Mouse (Mus musculus) spleen, adult 2 months (tissue): Measurements from ENCODE around the gene Krt78. TPM values are rescaled to one million over a fixed set of nuclear protein-coding genes. Genes with fewer than 3 reads are reported as not detected.
A peak's percentile ranks its signal among the peaks of the same experiment; 100 is the strongest.

ENCODE experiments used
- DNase-seq, 2 experiments: peaks; one replicate each; pipeline versions ENCODE4 v3.0.0 to v3.0.0-alpha.2; 2012 to 2021; ENCODE audit warnings: low spot score in 2 of 2, low read depth in 1 of 2
- H3K27ac ChIP-seq: fragments of 200-500 bp; 2 replicates; pipeline ENCODE4 v1.5.1; 2012; ENCODE audit warnings: low read length, inconsistent platforms; ENCODE audit not compliant: insufficient read depth
- H3K27me3 ChIP-seq: fragments of 200-500 bp; 2 replicates; pipeline ENCODE4 v1.6.1; 2012; ENCODE audit warnings: mild to moderate bottlenecking, moderate library complexity, low read length, inconsistent platforms; ENCODE audit not compliant: control insufficient read depth, insufficient read depth
- H3K36me3 ChIP-seq: fragments of 200-500 bp; 2 replicates; pipeline ENCODE4 v1.6.1; 2012; ENCODE audit warnings: mild to moderate bottlenecking, low read length, inconsistent platforms; ENCODE audit not compliant: control insufficient read depth, insufficient read depth
- H3K4me1 ChIP-seq: fragments of 200-500 bp; 2 replicates; pipeline ENCODE4 v1.6.1; 2011; ENCODE audit warnings: inconsistent platforms; ENCODE audit not compliant: control insufficient read depth, insufficient read depth, insufficient read length
- H3K4me3 ChIP-seq: fragments of 200-500 bp; 2 replicates; pipeline ENCODE4 v1.5.1; 2011; ENCODE audit warnings: mild to moderate bottlenecking, inconsistent platforms; ENCODE audit not compliant: insufficient read depth, insufficient read length; ENCODE audit errors: extremely low read depth
- CTCF ChIP-seq: fragments of 200-500 bp; IDR thresholded peaks from 2 replicates; pipeline ENCODE4 v1.5.1; 2011; ENCODE audit warnings: mild to moderate bottlenecking, inconsistent platforms; ENCODE audit not compliant: insufficient read depth, insufficient read length, insufficient replicate concordance; ENCODE audit errors: extremely low read depth
- POLR2A ChIP-seq: fragments of 200-500 bp; IDR thresholded peaks from 2 replicates; pipeline ENCODE4 v1.6.1; 2011; ENCODE audit warnings: low read depth, low read length, inconsistent platforms
- WGBS: fragments of 180-500 bp; shearing (Covaris S2); methylation state at CpG from one replicate; pipeline ENCODE4 v1.1.7; 2018; 5-methylcytosine and 5-hydroxymethylcytosine counted together
- polyA plus RNA-seq: library from polyadenylated mRNA; depleted of rRNA; stranded (reverse); fragments of >200 nt; gene quantifications from 2 replicates; pipeline ENCODE4 v1.2.3, GENCODE M21; 2012

Gene Krt78
- polyA plus RNA-seq, 1 experiment: not detected

DNA sequence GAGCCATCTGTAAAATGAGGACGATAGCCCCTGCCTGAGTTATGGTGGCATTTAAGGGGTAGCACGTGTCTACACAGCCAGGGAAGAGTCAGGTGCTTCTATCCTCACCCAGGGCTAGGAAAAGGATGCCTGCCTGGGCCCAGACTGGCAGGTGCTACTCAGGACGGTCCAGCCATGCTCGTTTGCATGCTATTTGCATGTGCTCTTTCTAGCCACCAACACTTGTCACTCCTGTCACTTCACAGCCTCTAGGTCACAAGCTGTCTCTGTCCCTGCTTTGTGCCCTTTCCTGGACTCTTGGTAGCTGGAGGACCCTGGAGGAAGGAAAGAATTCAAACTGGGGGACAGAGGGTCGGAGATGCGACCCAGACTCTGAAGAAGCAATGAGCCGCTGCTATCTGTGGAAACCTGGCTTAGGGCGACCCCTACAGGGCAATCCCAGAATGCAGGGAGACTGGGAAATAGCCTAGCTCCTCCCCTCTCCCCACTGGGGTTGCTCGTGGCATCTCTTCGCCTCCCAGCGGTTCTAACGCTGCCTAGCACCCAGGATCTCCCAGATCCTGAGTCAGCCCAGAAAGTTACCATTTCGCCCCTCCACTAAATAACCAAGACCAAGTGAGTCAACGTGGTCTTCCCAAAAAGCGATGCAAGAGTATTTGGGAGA lies 19.5 kb upstream of the Krt78 start:
- no peaks in the 10 kb centered on the region for H3K27me3 ChIP-seq
- H3K27ac ChIP-seq: 0 out of 2 replicates have a peak overlapping the region, but pooled peaks have one; percentile 15
- H3K36me3 ChIP-seq: no peaks in the 10 kb centered on the region
- WGBS: 19% methylated on average over 15 of the region's 15 CpGs
- H3K4me3 ChIP-seq: no peak overlapping the region
- DNase-seq: peak; percentile 30 to 54
- TF ChIP-seq CTCF (peak; percentile 53; the same call in 1 of the 2 replicates), POLR2A (no peak)
- H3K4me1 ChIP-seq: peaks cover 7% of the 10 kb centered on the region

DNA sequence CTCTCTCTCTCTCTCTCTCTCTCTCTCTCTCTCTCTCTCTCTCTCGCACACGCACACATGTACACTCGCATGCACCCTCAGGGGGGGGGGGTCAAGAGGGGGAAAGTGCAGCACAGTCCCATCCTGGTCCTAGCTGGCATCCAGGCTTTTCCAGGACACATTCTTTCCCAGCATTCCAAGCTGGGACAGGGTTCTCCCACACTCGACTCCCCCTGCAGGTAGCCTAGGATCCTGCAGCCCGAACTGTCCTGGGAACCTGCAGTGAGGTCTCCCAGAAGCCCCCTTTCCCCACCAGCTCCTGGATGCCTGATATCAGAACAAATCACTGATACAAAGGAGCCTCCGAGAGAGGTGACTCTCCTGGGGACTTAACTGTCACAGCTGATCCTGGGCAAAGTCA lies 16.4 kb upstream of the Krt78 start:
- 38% methylated on average over 3 of the region's 6 CpGs for WGBS
- no peaks in the 10 kb centered on the region for H3K27me3 ChIP-seq

DNA sequence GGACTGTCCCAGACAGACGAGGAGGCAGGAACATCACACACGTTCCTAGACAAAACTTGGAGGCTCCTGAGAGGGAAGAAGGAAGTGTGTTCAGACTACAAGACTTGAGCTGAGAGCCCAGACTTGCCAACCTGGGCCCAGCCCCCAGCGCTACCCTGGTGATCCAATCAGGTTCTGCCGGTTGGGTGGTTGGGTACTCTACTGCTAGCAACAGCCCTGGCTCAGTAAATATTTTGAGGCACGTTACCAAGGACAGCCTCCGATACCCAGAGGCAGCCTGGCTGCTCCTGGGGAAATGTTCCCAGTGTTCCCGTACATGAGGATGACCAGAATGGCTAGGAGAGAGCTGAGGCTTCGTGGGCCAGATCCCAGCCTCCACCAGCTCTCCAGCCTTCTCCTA lies 12.7 kb upstream of the Krt78 start:
- Histone ChIP-seq H3K27me3 (no peaks in the 10 kb centered on the region), H3K36me3 (no peaks in the 10 kb centered on the region), H3K4me1 (no peaks in the 10 kb centered on the region), H3K4me3 (no peak overlapping the region), H3K27ac (no peak overlapping the region)
- DNase-seq: no peak
- no peak for TF ChIP-seq CTCF
- no peak for TF ChIP-seq POLR2A
- 87% methylated on average over 8 of the region's 8 CpGs for WGBS

More for the DNA sequence above, 16.4 kb upstream of the Krt78 start:
- TF ChIP-seq POLR2A (no peak), CTCF (no peak)
- H3K36me3 ChIP-seq: no peaks in the 10 kb centered on the region
- H3K27ac ChIP-seq: no peak overlapping the region
- no peak for DNase-seq
- no peak overlapping the region for H3K4me3 ChIP-seq
- H3K4me1 ChIP-seq: no peaks in the 10 kb centered on the region

DNA sequence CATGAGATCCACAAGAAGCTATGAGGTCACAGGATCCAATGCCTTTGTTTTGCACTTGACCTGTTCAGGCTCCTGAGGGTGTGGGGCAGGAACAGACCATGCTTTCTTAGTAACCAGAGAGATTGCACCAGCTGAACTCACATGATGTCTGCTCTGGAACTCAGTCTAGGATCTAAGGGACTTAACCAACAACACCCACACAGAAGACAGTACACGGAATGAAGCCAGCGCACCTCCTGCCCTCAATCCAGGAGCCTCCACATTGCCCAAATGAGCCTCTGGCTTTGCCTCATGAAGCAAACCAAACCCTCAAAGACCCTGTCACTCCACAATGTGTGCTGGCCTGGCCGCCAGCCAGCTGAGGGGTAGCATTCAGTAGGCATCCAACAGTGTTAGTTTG lies 4.8 kb upstream of the Krt78 start:
- H3K27ac ChIP-seq: no peak overlapping the region
- H3K4me1 ChIP-seq: no peaks in the 10 kb centered on the region
- TF ChIP-seq POLR2A (no peak), CTCF (no peak)
- H3K27me3 ChIP-seq: no peaks in the 10 kb centered on the region
- H3K4me3 ChIP-seq: no peak overlapping the region
- no peaks in the 10 kb centered on the region for H3K36me3 ChIP-seq
- DNase-seq: no peak
- 85% methylated on average over 3 of the region's 3 CpGs for WGBS

DNA sequence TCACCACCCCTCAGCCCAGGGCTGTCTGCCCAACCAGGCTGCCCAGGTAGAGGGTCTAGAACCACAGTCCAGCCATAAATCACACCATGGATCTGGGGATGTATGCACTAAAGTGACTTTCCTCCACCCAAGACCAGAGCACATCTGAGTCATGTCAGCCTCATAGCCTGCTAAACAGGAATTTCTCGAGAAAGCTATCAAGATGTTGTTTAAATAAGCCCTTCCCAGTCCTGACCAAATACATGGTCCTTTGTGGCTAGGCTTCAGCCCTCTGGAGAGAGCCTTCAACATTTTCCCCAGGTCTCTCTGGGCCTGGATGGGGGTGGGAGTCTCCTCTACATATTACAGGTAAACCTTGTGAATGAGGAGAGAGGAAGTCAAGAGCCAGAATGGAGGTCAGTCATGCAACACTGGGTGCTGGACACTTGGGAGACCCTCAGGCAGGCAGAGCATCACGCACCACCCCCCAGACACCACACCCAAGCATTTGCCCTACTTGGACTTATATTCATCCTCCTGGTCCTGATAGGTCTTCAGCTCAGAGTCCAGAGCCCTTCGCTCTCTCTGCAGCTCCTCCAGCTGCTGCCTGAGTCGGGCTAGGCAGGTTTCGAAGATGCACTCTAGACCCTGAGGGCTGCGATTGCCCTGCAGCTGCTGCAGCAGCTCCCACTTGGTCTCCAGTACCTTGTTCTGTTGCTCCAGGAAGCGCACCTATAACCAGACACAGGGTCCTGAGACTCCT lies 1.2 kb downstream of the Krt78 start:
- Histone ChIP-seq H3K4me1 (no peaks in the 10 kb centered on the region), H3K27me3 (no peaks in the 10 kb centered on the region), H3K36me3 (no peaks in the 10 kb centered on the region), H3K4me3 (no peak overlapping the region), H3K27ac (no peak overlapping the region)
- no peak for DNase-seq
- TF ChIP-seq CTCF (no peak), POLR2A (no peak)
- 83% methylated on average over 7 of the region's 7 CpGs for WGBS

DNA sequence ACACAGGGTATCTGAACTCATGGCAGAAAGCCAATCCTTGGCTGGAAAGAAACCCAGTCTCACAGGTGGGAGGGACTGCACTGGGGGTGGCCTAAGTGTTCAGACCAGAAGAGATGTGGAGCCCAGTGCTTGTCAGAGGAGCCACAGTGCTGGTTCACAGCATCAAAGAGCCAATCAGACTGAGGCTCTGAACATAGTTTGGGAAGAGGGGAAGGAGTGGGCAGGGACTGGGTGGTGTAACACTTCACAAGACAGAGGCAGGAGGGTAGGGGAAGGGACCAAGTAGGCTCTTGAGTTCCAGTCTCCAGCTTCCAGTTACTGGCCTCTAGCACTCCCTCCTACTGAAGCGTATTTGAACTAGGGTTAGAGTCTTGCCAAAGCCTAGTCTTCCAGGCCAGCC lies 8.7 kb downstream of the Krt78 start:
- no peaks in the 10 kb centered on the region for H3K36me3 ChIP-seq
- H3K27me3 ChIP-seq: no peaks in the 10 kb centered on the region
- H3K4me3 ChIP-seq: no peak overlapping the region
- DNase-seq: no peak
- no peak overlapping the region for H3K27ac ChIP-seq
- TF ChIP-seq POLR2A: no peak
- no peak for TF ChIP-seq CTCF
- H3K4me1 ChIP-seq: no peaks in the 10 kb centered on the region
- 88% methylated on average over 1 of the region's 1 CpGs for WGBS

DNA sequence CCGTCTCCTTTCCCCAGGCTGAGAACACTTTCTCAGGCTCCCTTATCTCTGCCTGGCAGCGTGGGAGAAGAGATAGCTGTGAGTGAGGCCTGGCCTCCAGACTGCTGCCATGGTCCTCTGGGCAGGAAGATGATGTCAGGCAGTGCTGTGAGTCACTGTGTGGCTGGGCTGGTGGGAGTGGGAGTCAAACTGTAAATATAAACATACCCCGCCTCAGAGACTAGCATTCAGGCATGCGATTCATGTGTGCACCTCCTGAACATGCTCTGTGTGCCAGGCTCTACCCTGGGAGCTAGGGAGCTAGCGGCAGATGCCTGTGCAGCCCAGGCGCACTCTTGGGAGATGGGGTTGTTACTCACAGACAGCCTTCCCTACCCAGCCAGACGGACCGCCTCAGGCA lies 12.1 kb downstream of the Krt78 start:
- TF ChIP-seq POLR2A: no peak
- TF ChIP-seq CTCF: no peak
- Histone ChIP-seq H3K27ac (no peak overlapping the region), H3K4me3 (no peak overlapping the region), H3K4me1 (no peaks in the 10 kb centered on the region), H3K36me3 (no peaks in the 10 kb centered on the region), H3K27me3 (no peaks in the 10 kb centered on the region)
- 67% methylated on average over 8 of the region's 8 CpGs for WGBS
- DNase-seq: no peak
